Mouse (Mus musculus) kidney, embryonic 14.5 days (tissue): ENCODE measurements around the gene Hmx2. TPM values are rescaled to one million over a fixed set of nuclear protein-coding genes. Genes with fewer than 3 reads are reported as not detected.

Experiments
- ATAC-seq: fragments of 200-750 bp; cut with Nextera tagmentation; 2 replicates; pipeline ENCODE4 v1.8.0; 2017; ENCODE audit warnings: moderate number of reproducible peaks, mild to moderate bottlenecking, moderate TSS enrichment, moderate library complexity; ENCODE audit not compliant: low FRiP score, low TSS enrichment
- H3K27ac ChIP-seq: fragments of 300-500 bp; sonication (generic); 2 replicates; pipeline ENCODE4 v1.5.1; 2014; ENCODE audit warnings: low read depth, mild to moderate bottlenecking, low read length, moderate library complexity, mixed read lengths
- H3K27me3 ChIP-seq: fragments of 300-500 bp; sonication (generic); 2 replicates; pipeline ENCODE4 v1.6.1; 2014; ENCODE audit warnings: mild to moderate bottlenecking, low read length; ENCODE audit not compliant: control insufficient read depth, insufficient read depth
- H3K36me3 ChIP-seq: fragments of 300-500 bp; sonication (generic); 2 replicates; pipeline ENCODE4 v1.6.1; 2014; ENCODE audit warnings: low read length, mixed read lengths; ENCODE audit not compliant: control insufficient read depth, insufficient read depth
- H3K4me1 ChIP-seq: fragments of 300-500 bp; sonication (generic); 2 replicates; pipeline ENCODE4 v1.6.1; 2014; ENCODE audit warnings: low read length, mixed read lengths; ENCODE audit not compliant: control insufficient read depth, insufficient read depth
- H3K4me2 ChIP-seq: fragments of 300-500 bp; sonication (generic); replicated peaks from 2 replicates; pipeline ENCODE4 v1.6.1; 2014; ENCODE audit warnings: low read depth, mild to moderate bottlenecking, low read length
- H3K4me3 ChIP-seq: fragments of 300-500 bp; sonication (generic); 2 replicates; pipeline ENCODE4 v1.5.1; 2014; ENCODE audit warnings: mild to moderate bottlenecking, low read length
- H3K9ac ChIP-seq: fragments of 300-500 bp; sonication (generic); 2 replicates; pipeline ENCODE4 v1.6.1; 2014; ENCODE audit warnings: low read depth, mild to moderate bottlenecking, low read length, moderate library complexity
- H3K9me3 ChIP-seq: fragments of 300-500 bp; sonication (generic); 2 replicates; pipeline ENCODE4 v1.6.1; 2016; ENCODE audit warnings: low read length; ENCODE audit not compliant: control insufficient read depth
- WGBS: fragments of 180-500 bp; shearing (Covaris S2); extraction: QIAGEN DNeasy Blood & Tissue Kit; methylation state at CpG from one replicate; pipeline ENCODE4 v1.1.7; 2014; 5-methylcytosine and 5-hydroxymethylcytosine counted together
- polyA plus RNA-seq: library from polyadenylated mRNA; unstranded; fragments of >200 nt; fragmentation: Nextera tagmentation; extraction: Ambion mirVana; gene quantifications from 2 replicates; pipeline ENCODE4 v1.2.1, GENCODE M21; 2014

Hmx2 gene
- polyA plus RNA-seq, 1 experiment from 2014 or later: not detected

DNA sequence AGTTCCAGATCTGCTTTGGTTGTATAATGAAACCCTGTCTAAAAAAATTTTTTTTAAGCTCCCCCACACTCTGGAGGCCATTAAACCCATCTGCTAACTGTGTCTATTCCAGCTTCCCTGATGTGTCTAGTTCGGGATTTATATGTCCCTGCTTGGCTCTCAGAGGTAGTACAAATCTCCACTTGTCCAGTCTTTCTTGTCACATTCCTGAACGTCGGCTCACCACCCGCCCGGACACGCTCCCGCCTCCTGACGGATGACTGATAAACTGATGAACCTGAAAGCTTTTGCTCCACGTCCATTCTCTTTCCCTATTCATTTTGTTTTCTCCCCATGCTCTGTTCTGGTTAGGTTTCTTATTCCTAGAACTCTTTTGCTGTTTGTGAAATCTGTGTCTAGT is 33.6 kb downstream of the Hmx2 start:
- H3K4me3 ChIP-seq: no peak overlapping the region
- no peak for ATAC-seq
- no peak overlapping the region for H3K27ac ChIP-seq
- no peak overlapping the region for H3K9ac ChIP-seq
- WGBS: 38% methylated on average over 9 of the region's 9 CpGs
- H3K9me3 ChIP-seq: no peaks in the 10 kb centered on the region
- no peak overlapping the region for H3K4me2 ChIP-seq
- H3K36me3 ChIP-seq: no peaks in the 10 kb centered on the region
- H3K27me3 ChIP-seq: no peaks in the 10 kb centered on the region
- H3K4me1 ChIP-seq: no peaks in the 10 kb centered on the region

DNA sequence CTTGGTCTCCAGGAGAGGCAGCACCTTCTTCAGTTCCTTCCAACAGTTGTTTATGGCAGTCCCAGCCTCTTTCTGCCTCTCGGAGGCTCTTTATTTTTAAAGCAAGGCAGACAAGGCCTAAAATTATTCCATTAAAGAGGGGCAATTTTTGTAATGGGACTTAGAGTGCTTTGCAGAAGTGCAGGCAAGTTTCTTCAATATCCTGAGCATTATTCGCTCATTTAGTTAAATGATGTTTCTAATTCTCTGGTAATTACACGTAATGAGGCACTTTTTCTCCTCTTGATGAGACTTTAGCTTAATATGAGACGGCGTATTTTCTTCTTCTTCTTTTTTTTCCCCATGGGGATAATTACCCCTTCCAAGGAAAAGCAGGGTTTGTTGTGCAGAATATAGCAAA is 37.0 kb downstream of the Hmx2 start:
- Histone ChIP-seq H3K9me3 (no peaks in the 10 kb centered on the region), H3K4me3 (no peak overlapping the region), H3K36me3 (no peaks in the 10 kb centered on the region), H3K9ac (no peak overlapping the region), H3K4me1 (no peaks in the 10 kb centered on the region), H3K27ac (no peak overlapping the region), H3K27me3 (no peaks in the 10 kb centered on the region), H3K4me2 (no peak overlapping the region)
- no peak for ATAC-seq
- 85% methylated on average over 5 of the region's 5 CpGs for WGBS

DNA sequence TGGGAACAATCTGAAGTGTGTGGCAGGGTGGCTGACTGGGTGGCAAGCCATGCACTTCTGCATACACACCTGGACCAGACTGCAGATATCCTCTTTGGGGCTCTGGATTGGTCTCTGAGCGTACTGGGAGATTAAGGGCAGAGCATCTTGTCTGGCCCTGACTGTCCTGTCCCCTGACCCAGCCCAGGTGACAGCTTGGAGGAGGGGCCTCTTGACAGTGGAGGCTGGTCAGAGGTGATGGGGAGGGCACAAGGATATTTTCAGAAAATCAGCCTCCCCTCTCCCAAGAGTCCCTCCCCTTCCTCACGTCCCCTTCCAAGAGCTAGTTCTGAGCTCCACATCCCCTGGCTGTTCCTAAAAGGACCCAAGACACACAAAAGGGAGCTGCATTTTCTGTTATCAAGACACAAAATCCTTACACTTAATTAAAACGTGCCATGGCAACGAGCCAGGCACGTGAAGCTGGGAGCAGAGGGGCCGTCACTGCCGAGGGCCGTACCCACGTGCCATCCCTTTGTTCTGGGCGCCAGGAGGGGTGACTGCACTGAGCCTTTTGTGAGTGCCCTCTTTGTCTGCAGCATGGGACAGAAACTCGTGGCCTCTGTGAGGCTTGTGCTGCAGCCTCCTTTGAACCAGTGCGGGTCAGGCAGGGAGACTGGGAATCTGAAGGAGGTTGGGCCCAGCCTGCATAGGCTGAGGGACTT is 49.4 kb downstream of the Hmx2 start:
- H3K27me3 ChIP-seq: no peaks in the 10 kb centered on the region; the same call in 1 of the 2 replicates
- no peak for ATAC-seq

DNA sequence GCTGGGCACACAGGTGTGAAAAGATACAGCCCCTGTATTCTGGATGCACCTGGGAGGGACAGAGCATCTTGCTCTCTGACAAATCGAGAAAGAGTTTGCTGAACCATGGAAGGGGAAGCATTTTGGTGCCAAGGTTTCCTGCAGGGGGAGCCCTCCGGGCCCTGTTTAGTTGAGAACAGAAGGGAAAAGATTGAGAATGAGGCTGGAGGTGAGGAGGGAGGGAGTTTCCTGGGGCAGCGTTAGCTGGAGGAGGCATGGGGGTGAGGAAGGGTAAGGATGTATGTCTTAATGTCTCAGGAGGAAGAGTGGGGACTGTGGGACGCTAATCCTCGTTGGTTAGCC is 49.9 kb downstream of the Hmx2 start:
- Histone ChIP-seq H3K9me3 (no peaks in the 10 kb centered on the region), H3K27me3 (no peaks in the 10 kb centered on the region; the same call in 1 of the 2 replicates), H3K9ac (no peak overlapping the region), H3K4me1 (no peaks in the 10 kb centered on the region), H3K4me2 (no peak overlapping the region), H3K4me3 (no peak overlapping the region), H3K27ac (no peak overlapping the region), H3K36me3 (no peaks in the 10 kb centered on the region)
- no peak for ATAC-seq
- 3% methylated on average over 5 of the region's 5 CpGs for WGBS

More for the DNA sequence above, 49.4 kb downstream of the Hmx2 start:
- no peak overlapping the region for H3K9ac ChIP-seq
- no peak overlapping the region for H3K4me3 ChIP-seq
- no peaks in the 10 kb centered on the region for H3K4me1 ChIP-seq
- no peak overlapping the region for H3K27ac ChIP-seq
- no peaks in the 10 kb centered on the region for H3K36me3 ChIP-seq
- no peaks in the 10 kb centered on the region for H3K9me3 ChIP-seq
- WGBS: 11% methylated on average over 12 of the region's 12 CpGs
- H3K4me2 ChIP-seq: no peak overlapping the region

DNA sequence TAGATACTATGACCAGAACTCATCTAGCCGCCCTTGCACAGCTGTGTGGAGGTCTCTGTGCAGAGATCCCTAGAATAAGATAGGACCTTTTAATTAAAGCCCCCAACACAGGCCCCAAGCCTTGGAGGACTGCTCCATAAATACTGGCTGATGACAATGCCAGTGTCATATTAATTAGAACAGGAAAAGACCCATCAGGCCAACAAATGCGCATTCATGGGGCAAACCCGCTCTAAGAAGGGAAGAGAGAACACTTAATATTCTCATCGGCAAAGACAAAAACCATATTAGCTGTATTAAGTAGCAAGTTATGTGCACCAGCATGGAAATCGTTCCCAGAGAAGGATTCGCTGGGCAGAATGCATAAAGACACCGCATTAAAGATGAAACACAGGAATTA is 53.5 kb downstream of the Hmx2 start:
- H3K9me3 ChIP-seq: no peaks in the 10 kb centered on the region
- no peaks in the 10 kb centered on the region for H3K4me1 ChIP-seq
- no peaks in the 10 kb centered on the region; the same call in 1 of the 2 replicates for H3K27me3 ChIP-seq
- no peak overlapping the region for H3K4me2 ChIP-seq
- 73% methylated on average over 7 of the region's 7 CpGs for WGBS
- H3K27ac ChIP-seq: no peak overlapping the region
- no peak for ATAC-seq
- H3K9ac ChIP-seq: no peak overlapping the region
- no peaks in the 10 kb centered on the region for H3K36me3 ChIP-seq
- no peak overlapping the region for H3K4me3 ChIP-seq

DNA sequence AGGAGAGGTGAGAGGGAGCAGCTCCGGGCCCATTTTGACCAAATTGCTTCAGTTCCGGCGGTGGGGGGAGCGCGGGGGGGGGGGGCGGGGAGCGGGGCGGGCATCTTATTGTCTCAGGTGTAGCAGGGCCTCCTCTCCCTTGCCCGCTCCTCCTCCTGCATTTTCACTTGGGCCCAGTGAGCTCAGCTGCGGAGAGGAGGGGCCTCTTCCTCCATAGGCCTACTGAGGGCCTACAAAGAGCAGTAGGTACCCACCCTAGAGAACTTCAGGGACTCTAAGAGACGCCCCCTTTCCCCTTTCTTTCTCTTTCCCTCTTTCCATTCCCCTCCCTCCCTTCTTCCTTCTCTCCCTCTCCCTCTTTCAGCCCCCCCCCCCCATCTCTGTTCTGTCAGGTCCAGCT is 54.6 kb downstream of the Hmx2 start:
- 2% methylated on average over 8 of the region's 11 CpGs for WGBS
- no peaks in the 10 kb centered on the region for H3K36me3 ChIP-seq
- ATAC-seq: no peak

DNA sequence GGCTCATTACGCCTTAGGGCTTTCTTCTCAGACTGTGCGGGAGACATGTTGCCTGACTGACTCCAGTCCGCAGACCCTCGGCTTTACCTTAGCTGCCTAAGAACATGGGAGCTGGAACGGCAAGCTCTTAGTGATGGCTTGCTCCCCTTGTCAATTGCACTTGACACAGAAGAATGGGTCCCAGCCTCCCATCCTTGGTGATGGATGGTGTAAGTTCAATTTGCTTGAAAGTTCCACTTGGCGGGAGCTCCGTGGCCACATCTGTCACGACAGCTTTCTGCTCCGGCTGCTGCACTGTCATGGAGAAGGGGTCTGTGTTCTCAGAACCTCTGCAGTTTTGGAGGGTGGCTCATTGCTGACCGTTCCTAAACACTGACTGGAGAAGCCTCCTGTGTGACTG is 56.4 kb downstream of the Hmx2 start:
- Histone ChIP-seq H3K9me3 (no peaks in the 10 kb centered on the region), H3K27me3 (no peaks in the 10 kb centered on the region), H3K4me3 (no peak overlapping the region), H3K27ac (no peak overlapping the region), H3K9ac (no peak overlapping the region), H3K4me1 (no peaks in the 10 kb centered on the region), H3K4me2 (no peak overlapping the region), H3K36me3 (no peaks in the 10 kb centered on the region)
- ATAC-seq: no peak
- WGBS: 84% methylated on average over 10 of the region's 10 CpGs

More for the DNA sequence above, 54.6 kb downstream of the Hmx2 start:
- no peak overlapping the region for H3K27ac ChIP-seq
- H3K9me3 ChIP-seq: no peaks in the 10 kb centered on the region
- H3K27me3 ChIP-seq: no peaks in the 10 kb centered on the region
- H3K4me3 ChIP-seq: no peak overlapping the region
- no peak overlapping the region for H3K4me2 ChIP-seq
- H3K4me1 ChIP-seq: no peaks in the 10 kb centered on the region
- H3K9ac ChIP-seq: no peak overlapping the region

DNA sequence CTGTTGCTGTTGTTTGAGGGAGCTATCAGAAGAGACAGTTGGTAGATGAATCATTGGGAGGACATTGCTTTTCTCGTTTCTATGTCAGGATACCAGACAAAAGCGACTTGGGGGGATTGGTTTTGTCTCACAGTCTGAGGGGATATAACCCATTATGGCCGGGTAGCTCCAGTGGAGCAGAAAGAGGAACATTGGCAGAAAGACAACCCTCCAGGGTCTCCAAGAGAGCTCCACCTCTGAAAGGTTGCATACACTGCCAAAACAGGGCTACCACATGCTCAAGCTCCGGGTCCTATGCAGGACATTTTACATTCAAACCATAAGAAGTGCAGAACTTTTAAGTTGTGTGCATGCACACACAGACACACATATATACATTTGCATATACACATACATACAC is 56.9 kb downstream of the Hmx2 start:
- Histone ChIP-seq H3K4me1 (no peaks in the 10 kb centered on the region), H3K36me3 (no peaks in the 10 kb centered on the region), H3K27ac (no peak overlapping the region), H3K27me3 (no peaks in the 10 kb centered on the region), H3K9ac (no peak overlapping the region), H3K4me2 (no peak overlapping the region), H3K9me3 (no peaks in the 10 kb centered on the region), H3K4me3 (no peak overlapping the region)
- ATAC-seq: no peak
- WGBS: 72% methylated on average over 4 of the region's 4 CpGs
